Mouse (Mus musculus): ENCODE results near the gene Ndufaf2. TPM values are rescaled to one million over a fixed set of nuclear protein-coding genes. Genes with fewer than 3 reads are reported as not detected.

Ndufaf2 gene
- total and polyA plus RNA-seq, 2 experiments: 10.5 to 26.1 TPM

DNA sequence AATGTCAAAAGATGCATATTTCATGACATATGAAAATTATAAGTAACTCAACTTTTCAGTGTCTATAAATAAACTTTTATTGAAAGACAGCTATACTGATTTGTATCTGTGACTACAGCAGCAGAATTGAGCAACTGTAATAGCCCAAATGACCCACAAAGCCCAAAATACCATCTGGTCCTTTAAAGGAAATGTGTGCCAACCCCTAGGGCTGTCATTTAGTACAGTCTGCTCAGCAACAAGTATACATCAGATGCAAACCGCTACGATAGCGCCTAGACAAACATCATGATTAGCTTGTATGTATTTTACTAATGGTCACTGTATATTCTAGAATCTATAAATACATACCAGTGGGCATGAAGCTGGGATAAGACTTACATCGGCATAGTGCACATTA lies 74.3 kb downstream of the Ndufaf2 start:
- WGBS: 98% methylated on average over 4 of the region's 4 CpGs
- H3K79me2 ChIP-seq (ENCODE audit: control insufficient read depth, insufficient read depth, low read length): no peaks in the 10 kb centered on the region
- DNase-seq (ENCODE audit: extremely low read depth, low read depth, low spot score): no peak
- H3K4me1 ChIP-seq (ENCODE audit: control insufficient read depth, insufficient read depth, low read length): no peaks in the 10 kb centered on the region
- no peaks in the 10 kb centered on the region; the same call in none of the 2 replicates for H3K36me3 ChIP-seq (ENCODE audit: control insufficient read depth, insufficient read depth, low read length)
- H3K9ac ChIP-seq (ENCODE audit: low read depth, low read length): no peak overlapping the region
- no peak overlapping the region for H3K4me3 ChIP-seq (ENCODE audit: insufficient read depth, low read depth, low read length)
- H3K27me3 ChIP-seq (ENCODE audit: control insufficient read depth, insufficient read depth, low read length): no peaks in the 10 kb centered on the region
- H3K27ac ChIP-seq (replicated peaks; ENCODE audit: insufficient read depth, low read depth, low read length): no peak overlapping the region
- TF ChIP-seq POLR2A (IDR thresholded peaks at IDR 0.05; ENCODE audit: extremely low read depth, insufficient read depth, low read length) (no peak), CTCF (IDR thresholded peaks at IDR 0.05; ENCODE audit: low read depth, low read length) (no peak)

DNA sequence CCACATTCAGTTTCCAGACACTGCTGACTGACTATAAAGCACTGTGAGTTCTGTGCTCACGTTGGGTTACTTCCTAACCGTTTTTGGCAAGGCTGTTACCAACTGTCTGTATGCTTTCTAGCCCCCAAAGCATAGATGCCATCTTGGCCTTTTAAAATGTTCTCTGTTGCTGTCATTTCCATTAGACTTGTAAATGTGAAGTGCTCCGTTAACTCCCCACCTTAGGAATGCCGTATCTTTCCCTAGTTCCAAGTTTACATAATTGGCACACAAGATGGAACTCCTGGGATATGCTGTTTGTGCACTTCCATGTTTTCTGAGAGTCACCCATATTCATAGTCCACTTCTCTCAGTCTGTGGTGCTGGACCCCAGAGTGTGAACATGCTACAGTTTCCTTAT lies 80.5 kb downstream of the Ndufaf2 start:
- WGBS: 90% methylated on average over 4 of the region's 4 CpGs
- no peak overlapping the region for H3K4me3 ChIP-seq (ENCODE audit: insufficient read depth, low read depth, low read length)
- H3K9ac ChIP-seq (ENCODE audit: low read depth, low read length): no peak overlapping the region
- no peak overlapping the region for H3K27ac ChIP-seq (replicated peaks; ENCODE audit: insufficient read depth, low read depth, low read length)
- TF ChIP-seq POLR2A (IDR thresholded peaks at IDR 0.05; ENCODE audit: extremely low read depth, insufficient read depth, low read length) (no peak), CTCF (IDR thresholded peaks at IDR 0.05; ENCODE audit: low read depth, low read length) (no peak)
- DNase-seq (ENCODE audit: extremely low read depth, low read depth, low spot score): no peak
- H3K27me3 ChIP-seq (ENCODE audit: control insufficient read depth, insufficient read depth, low read length): no peaks in the 10 kb centered on the region
- H3K4me1 ChIP-seq (ENCODE audit: control insufficient read depth, insufficient read depth, low read length): no peaks in the 10 kb centered on the region
- H3K36me3 ChIP-seq (ENCODE audit: control insufficient read depth, insufficient read depth, low read length): no peaks in the 10 kb centered on the region
- no peaks in the 10 kb centered on the region for H3K79me2 ChIP-seq (ENCODE audit: control insufficient read depth, insufficient read depth, low read length)

DNA sequence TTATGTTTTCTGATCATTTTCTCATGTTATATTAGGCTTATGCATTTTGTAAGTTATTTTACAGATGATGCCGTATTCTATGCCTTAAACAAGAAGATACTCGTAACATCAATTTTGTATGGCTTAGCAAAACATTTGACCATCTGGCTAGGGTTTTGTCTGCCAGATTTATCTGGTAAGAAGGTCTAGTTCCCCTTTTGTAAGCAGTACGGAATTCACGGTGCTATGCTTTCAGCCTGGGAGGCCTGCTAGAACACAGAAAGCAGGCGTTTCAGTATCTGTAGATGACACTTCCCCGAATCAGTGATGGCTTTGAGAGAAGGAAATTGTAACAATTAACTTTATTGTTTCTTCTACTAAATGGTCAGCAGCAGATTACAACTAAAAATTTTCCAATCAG lies 80.9 kb downstream of the Ndufaf2 start:
- no peaks in the 10 kb centered on the region for H3K79me2 ChIP-seq (ENCODE audit: control insufficient read depth, insufficient read depth, low read length)
- WGBS: 89% methylated on average over 6 of the region's 6 CpGs
- H3K27ac ChIP-seq (replicated peaks; ENCODE audit: insufficient read depth, low read depth, low read length): no peak overlapping the region
- no peaks in the 10 kb centered on the region for H3K36me3 ChIP-seq (ENCODE audit: control insufficient read depth, insufficient read depth, low read length)
- H3K27me3 ChIP-seq (ENCODE audit: control insufficient read depth, insufficient read depth, low read length): no peaks in the 10 kb centered on the region
- H3K4me3 ChIP-seq (ENCODE audit: insufficient read depth, low read depth, low read length): no peak overlapping the region
- H3K9ac ChIP-seq (ENCODE audit: low read depth, low read length): no peak overlapping the region
- DNase-seq (ENCODE audit: extremely low read depth, low read depth, low spot score): no peak
- no peaks in the 10 kb centered on the region for H3K4me1 ChIP-seq (ENCODE audit: control insufficient read depth, insufficient read depth, low read length)
- TF ChIP-seq POLR2A (IDR thresholded peaks at IDR 0.05; ENCODE audit: extremely low read depth, insufficient read depth, low read length): no peak
- no peak for TF ChIP-seq CTCF (IDR thresholded peaks at IDR 0.05; ENCODE audit: low read depth, low read length)

DNA sequence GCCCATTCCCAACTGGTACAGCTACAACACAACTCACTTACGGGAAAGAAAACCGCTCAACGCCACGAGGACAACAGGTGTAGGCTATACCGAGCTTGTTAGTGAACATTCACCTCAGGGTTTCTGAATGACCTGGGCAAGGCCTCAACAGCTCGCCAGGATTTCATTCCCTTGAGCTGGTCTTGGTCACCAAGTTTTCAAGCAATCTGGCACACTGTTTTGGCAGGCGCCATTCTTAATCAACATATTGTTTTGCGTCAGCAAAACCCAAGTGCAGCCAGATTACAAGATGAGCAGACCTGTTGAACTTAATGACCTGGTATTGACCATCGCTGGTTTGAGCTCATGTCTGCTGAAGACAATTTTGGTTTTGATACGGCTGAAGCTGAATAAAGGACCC lies 88.3 kb downstream of the Ndufaf2 start:
- Histone ChIP-seq H3K79me2 (ENCODE audit: control insufficient read depth, insufficient read depth, low read length) (no peaks in the 10 kb centered on the region), H3K27ac (replicated peaks; ENCODE audit: insufficient read depth, low read depth, low read length) (no peak overlapping the region), H3K27me3 (ENCODE audit: control insufficient read depth, insufficient read depth, low read length) (no peaks in the 10 kb centered on the region), H3K9ac (ENCODE audit: low read depth, low read length) (no peak overlapping the region), H3K36me3 (ENCODE audit: control insufficient read depth, insufficient read depth, low read length) (no peaks in the 10 kb centered on the region), H3K4me1 (ENCODE audit: control insufficient read depth, insufficient read depth, low read length) (no peaks in the 10 kb centered on the region; the same call in 1 of the 2 replicates), H3K4me3 (ENCODE audit: insufficient read depth, low read depth, low read length) (no peak overlapping the region)
- TF ChIP-seq CTCF (IDR thresholded peaks at IDR 0.05; ENCODE audit: low read depth, low read length): no peak
- TF ChIP-seq POLR2A (IDR thresholded peaks at IDR 0.05; ENCODE audit: extremely low read depth, insufficient read depth, low read length): no peak
- peak; percentile 95 for DNase-seq (ENCODE audit: extremely low read depth, low read depth, low spot score)
- 66% methylated on average over 10 of the region's 10 CpGs for WGBS

DNA sequence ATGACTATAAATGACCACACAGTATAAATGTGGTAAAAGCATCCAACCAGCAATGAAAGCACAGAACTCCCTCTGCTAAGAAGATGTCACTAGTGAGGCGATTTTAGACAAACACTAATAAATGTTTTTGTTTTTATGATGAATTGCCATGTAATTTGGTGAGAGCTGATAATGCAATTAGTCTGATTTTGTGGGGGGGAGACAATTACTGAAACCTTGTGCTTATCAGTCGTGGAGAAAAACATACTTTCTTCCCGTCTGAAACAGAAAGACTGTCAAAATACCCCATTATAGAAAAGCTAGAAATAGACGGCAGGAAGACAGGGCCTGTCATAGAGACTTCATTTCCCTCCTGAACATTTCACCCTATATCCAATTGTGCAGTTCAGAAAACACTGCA lies 89.3 kb downstream of the Ndufaf2 start:
- H3K36me3 ChIP-seq (ENCODE audit: control insufficient read depth, insufficient read depth, low read length): no peaks in the 10 kb centered on the region
- no peak for TF ChIP-seq POLR2A (IDR thresholded peaks at IDR 0.05; ENCODE audit: extremely low read depth, insufficient read depth, low read length)
- no peak for TF ChIP-seq CTCF (IDR thresholded peaks at IDR 0.05; ENCODE audit: low read depth, low read length)
- no peaks in the 10 kb centered on the region; the same call in 1 of the 2 replicates for H3K4me1 ChIP-seq (ENCODE audit: control insufficient read depth, insufficient read depth, low read length)
- H3K4me3 ChIP-seq (ENCODE audit: insufficient read depth, low read depth, low read length): no peak overlapping the region
- no peak for DNase-seq (ENCODE audit: extremely low read depth, low read depth, low spot score)
- H3K27ac ChIP-seq (replicated peaks; ENCODE audit: insufficient read depth, low read depth, low read length): no peak overlapping the region
- no peaks in the 10 kb centered on the region for H3K79me2 ChIP-seq (ENCODE audit: control insufficient read depth, insufficient read depth, low read length)
- 76% methylated on average over 4 of the region's 4 CpGs for WGBS
- H3K9ac ChIP-seq (ENCODE audit: low read depth, low read length): no peak overlapping the region
- H3K27me3 ChIP-seq (ENCODE audit: control insufficient read depth, insufficient read depth, low read length): no peaks in the 10 kb centered on the region

DNA sequence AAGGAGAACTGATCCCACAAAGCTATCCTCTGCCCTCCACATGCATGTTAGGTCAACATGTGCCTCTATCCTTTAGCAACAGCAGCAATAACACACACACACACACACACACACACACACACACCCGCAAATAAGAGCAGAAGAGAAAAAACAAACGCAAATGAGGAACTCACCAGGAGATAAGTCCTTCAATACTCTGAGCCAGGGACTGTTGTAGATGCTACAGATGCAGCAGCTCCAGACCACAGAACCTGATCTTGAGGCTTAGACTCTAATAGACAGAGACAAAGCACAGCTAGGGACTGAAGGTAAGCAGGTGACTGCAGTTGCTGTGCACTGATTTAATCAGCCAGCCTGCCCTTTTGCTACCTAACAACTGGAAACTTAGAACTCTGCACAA lies 92.4 kb downstream of the Ndufaf2 start:
- WGBS: 43% methylated on average over 2 of the region's 2 CpGs
- Histone ChIP-seq H3K4me3 (ENCODE audit: insufficient read depth, low read depth, low read length) (no peak overlapping the region), H3K27me3 (ENCODE audit: control insufficient read depth, insufficient read depth, low read length) (no peaks in the 10 kb centered on the region), H3K4me1 (ENCODE audit: control insufficient read depth, insufficient read depth, low read length) (no peaks in the 10 kb centered on the region; the same call in 1 of the 2 replicates), H3K36me3 (ENCODE audit: control insufficient read depth, insufficient read depth, low read length) (no peaks in the 10 kb centered on the region), H3K9ac (ENCODE audit: low read depth, low read length) (no peak overlapping the region), H3K79me2 (ENCODE audit: control insufficient read depth, insufficient read depth, low read length) (no peaks in the 10 kb centered on the region), H3K27ac (replicated peaks; ENCODE audit: insufficient read depth, low read depth, low read length) (no peak overlapping the region)
- TF ChIP-seq CTCF (IDR thresholded peaks at IDR 0.05; ENCODE audit: low read depth, low read length) (no peak), POLR2A (IDR thresholded peaks at IDR 0.05; ENCODE audit: extremely low read depth, insufficient read depth, low read length) (no peak)
- DNase-seq (ENCODE audit: extremely low read depth, low read depth, low spot score): no peak

All from liver, adult 2 months (tissue).